Mouse (Mus musculus) lung, postnatal 0 days (tissue): ENCODE data around the gene Cct8l1.

ENCODE experiments used
- CTCF ChIP-seq: IDR thresholded peaks from 2 replicates; pipeline ENCODE4 v1.5.1; 2016; ENCODE audit warnings: antibody characterized with exemption, mild to moderate bottlenecking
- EP300 ChIP-seq: IDR thresholded peaks from 2 replicates; pipeline ENCODE4 v1.6.1; 2016; ENCODE audit warnings: antibody characterized with exemption, mild to moderate bottlenecking, control low read depth

GRCm38 (mm10) chr5:25556363-25556762 lies 40.5 kb downstream of the Cct8l1 start:
- TF ChIP-seq EP300 = no peak
- TF ChIP-seq CTCF = no peak
